Mouse (Mus musculus) lung, embryonic 14.5 days (tissue): ENCODE data around the gene Gm36028. TPM values are rescaled to one million over a fixed set of nuclear protein-coding genes. Genes with fewer than 3 reads are reported as not detected.
A peak's percentile ranks its signal among the peaks of the same experiment; 100 is the strongest.

Experiments
- ATAC-seq: fragments of 200-750 bp; cut with Nextera tagmentation; 2 replicates; pipeline ENCODE4 v1.8.0; 2017; ENCODE audit warnings: mild to moderate bottlenecking, moderate TSS enrichment, moderate library complexity; ENCODE audit not compliant: insufficient read depth
- DNase-seq: peaks from one replicate; pipeline ENCODE4 v3.0.0-alpha.2; 2015
- H3K27ac ChIP-seq: fragments of 300-500 bp; sonication (generic); 2 replicates; pipeline ENCODE4 v1.5.1; 2014; ENCODE audit warnings: low read depth, mild to moderate bottlenecking, moderate library complexity
- H3K27me3 ChIP-seq: fragments of 300-500 bp; sonication (generic); 2 replicates; pipeline ENCODE4 v1.6.1; 2014; ENCODE audit warnings: low read length, control low read depth; ENCODE audit not compliant: insufficient read depth
- H3K36me3 ChIP-seq: fragments of 300-500 bp; sonication (generic); 2 replicates; pipeline ENCODE4 v1.6.1; 2014; ENCODE audit warnings: control low read depth; ENCODE audit not compliant: insufficient read depth
- H3K4me1 ChIP-seq: fragments of 300-500 bp; sonication (generic); 2 replicates; pipeline ENCODE4 v1.6.1; 2014; ENCODE audit warnings: antibody characterized with exemption, control low read depth; ENCODE audit not compliant: insufficient read depth
- H3K4me2 ChIP-seq: fragments of 300-500 bp; sonication (generic); 2 replicates; pipeline ENCODE4 v1.6.1; 2014; ENCODE audit warnings: mild to moderate bottlenecking
- H3K4me3 ChIP-seq: fragments of 300-500 bp; sonication (generic); 2 replicates; pipeline ENCODE4 v1.5.1; 2014; ENCODE audit warnings: low read depth, low read length
- H3K9ac ChIP-seq: fragments of 300-500 bp; sonication (generic); 2 replicates; pipeline ENCODE4 v1.6.1; 2014
- H3K9me3 ChIP-seq: fragments of 300-500 bp; sonication (generic); 2 replicates; pipeline ENCODE4 v1.6.1; 2016; ENCODE audit warnings: low read depth, low read length, control low read depth
- CTCF ChIP-seq: IDR thresholded peaks from 2 replicates; pipeline ENCODE4 v1.5.1; 2016; ENCODE audit warnings: antibody characterized with exemption, low read depth
- WGBS: fragments of 180-500 bp; shearing (Covaris S2); extraction: QIAGEN DNeasy Blood & Tissue Kit; methylation state at CpG from one replicate; pipeline ENCODE4 v1.1.7; 2014; 5-methylcytosine and 5-hydroxymethylcytosine counted together
- polyA plus RNA-seq: library from polyadenylated mRNA; unstranded; fragments of >200 nt; fragmentation: Nextera tagmentation; extraction: Ambion mirVana; gene quantifications from 2 replicates; pipeline ENCODE4 v1.2.1, GENCODE M21; 2014

Gm36028 gene
- polyA plus RNA-seq, 1 experiment from 2014 or later: 0.38 TPM

- Histone ChIP-seq H3K27ac (no peak overlapping the region), H3K9me3 (no peaks in the 10 kb centered on the region), H3K4me1 (peaks cover 4% of the 10 kb centered on the region; the same call in 1 of the 2 replicates), H3K4me2 (no peak overlapping the region), H3K4me3 (no peak overlapping the region), H3K27me3 (no peaks in the 10 kb centered on the region), H3K36me3 (no peaks in the 10 kb centered on the region), H3K9ac (no peak overlapping the region)
- DNase-seq (no peak), ATAC-seq (no peak)
- WGBS: 76% methylated on average over 8 of the region's 8 CpGs
- TF ChIP-seq CTCF: no peak
Observed at GRCm38 (mm10) chr16:37857495-37857894, 3.5 kb downstream of the Gm36028 start.

- Histone ChIP-seq H3K9me3 (no peaks in the 10 kb centered on the region), H3K36me3 (no peaks in the 10 kb centered on the region), H3K27me3 (no peaks in the 10 kb centered on the region), H3K9ac (no peak overlapping the region), H3K4me3 (no peak overlapping the region), H3K4me1 (peaks cover 8% of the 10 kb centered on the region; the same call in 1 of the 2 replicates), H3K27ac (no peak overlapping the region), H3K4me2 (no peak overlapping the region)
- ATAC-seq (no peak), DNase-seq (no peak)
- TF ChIP-seq CTCF: no peak
- 24% methylated on average over 3 of the region's 3 CpGs for WGBS
Observed at GRCm38 (mm10) chr16:37856327-37856726, 4.6 kb downstream of the Gm36028 start.

GRCm38 (mm10) chr16:37855583-37855982, 5.4 kb downstream of the Gm36028 start:
- H3K9me3 ChIP-seq: no peaks in the 10 kb centered on the region

GRCm38 (mm10) chr16:37854593-37854992, 6.4 kb downstream of the Gm36028 start:
- Histone ChIP-seq H3K9me3 (no peaks in the 10 kb centered on the region), H3K4me3 (no peak overlapping the region), H3K4me1 (peaks cover 11% of the 10 kb centered on the region; the same call in 1 of the 2 replicates), H3K36me3 (no peaks in the 10 kb centered on the region), H3K9ac (no peak overlapping the region), H3K27ac (no peak overlapping the region), H3K27me3 (no peaks in the 10 kb centered on the region), H3K4me2 (no peak overlapping the region)
- no peak for DNase-seq
- no peak for ATAC-seq
- no peak for TF ChIP-seq CTCF
- 36% methylated on average over 5 of the region's 5 CpGs for WGBS

More at GRCm38 (mm10) chr16:37855583-37855982, 5.4 kb downstream of the Gm36028 start:
- Histone ChIP-seq H3K4me3 (no peak overlapping the region), H3K4me2 (no peak overlapping the region), H3K9ac (no peak overlapping the region), H3K27ac (no peak overlapping the region), H3K27me3 (no peaks in the 10 kb centered on the region), H3K4me1 (peaks cover 8% of the 10 kb centered on the region; the same call in 1 of the 2 replicates), H3K36me3 (no peaks in the 10 kb centered on the region)
- WGBS: 32% methylated on average over 8 of the region's 8 CpGs
- DNase-seq: no peak
- no peak for TF ChIP-seq CTCF
- ATAC-seq: no peak

GRCm38 (mm10) chr16:37854054-37854453, 6.9 kb downstream of the Gm36028 start:
- DNase-seq: no peak
- no peak overlapping the region for H3K27ac ChIP-seq

GRCm38 (mm10) chr16:37853279-37853678, 7.7 kb downstream of the Gm36028 start:
- Histone ChIP-seq H3K9ac (no peak overlapping the region), H3K27ac (no peak overlapping the region), H3K4me3 (no peak overlapping the region), H3K9me3 (no peaks in the 10 kb centered on the region), H3K4me2 (no peak overlapping the region), H3K27me3 (no peaks in the 10 kb centered on the region), H3K36me3 (no peaks in the 10 kb centered on the region), H3K4me1 (peaks cover 11% of the 10 kb centered on the region; the same call in 1 of the 2 replicates)
- no peak for TF ChIP-seq CTCF
- peak; percentile 68 for DNase-seq
- WGBS: 58% methylated on average over 9 of the region's 9 CpGs
- no peak for ATAC-seq

More at GRCm38 (mm10) chr16:37854054-37854453, 6.9 kb downstream of the Gm36028 start:
- no peaks in the 10 kb centered on the region for H3K36me3 ChIP-seq
- H3K9ac ChIP-seq: no peak overlapping the region
- H3K9me3 ChIP-seq: no peaks in the 10 kb centered on the region
- no peak overlapping the region for H3K4me3 ChIP-seq
- H3K27me3 ChIP-seq: no peaks in the 10 kb centered on the region
- ATAC-seq: no peak
- 47% methylated on average over 14 of the region's 14 CpGs for WGBS
- H3K4me1 ChIP-seq: peaks cover 11% of the 10 kb centered on the region; the same call in 1 of the 2 replicates
- no peak for TF ChIP-seq CTCF
- peak overlapping the region; percentile 25; the same call in 1 of the 2 replicates for H3K4me2 ChIP-seq

- no peaks in the 10 kb centered on the region for H3K36me3 ChIP-seq
- H3K4me1 ChIP-seq: peaks cover 11% of the 10 kb centered on the region; the same call in 1 of the 2 replicates
- ATAC-seq (peak; percentile 67; the same call in 1 of the 2 replicates), DNase-seq (peak; percentile 77)
- no peak overlapping the region for H3K4me3 ChIP-seq
- H3K27me3 ChIP-seq: no peaks in the 10 kb centered on the region
- 27% methylated on average over 5 of the region's 5 CpGs for WGBS
- H3K4me2 ChIP-seq: no peak overlapping the region
- no peak overlapping the region for H3K9ac ChIP-seq
- H3K27ac ChIP-seq: peak overlapping the region; percentile 56; the same call in 1 of the 2 replicates
- TF ChIP-seq CTCF: no peak
- no peaks in the 10 kb centered on the region for H3K9me3 ChIP-seq
Observed at GRCm38 (mm10) chr16:37851366-37851765, 9.6 kb downstream of the Gm36028 start.
